Mouse (Mus musculus): ENCODE results near the gene Zfp777. TPM values are rescaled to one million over a fixed set of nuclear protein-coding genes. Genes with fewer than 3 reads are reported as not detected.

The Zfp777 gene
- polyA plus RNA-seq, 1 experiment: 18.9 TPM

GRCm38 (mm10) chr6:48010727-48011126, 38.0 kb downstream of the Zfp777 start:
- TF ChIP-seq CTCF (IDR thresholded peaks at IDR 0.05; ENCODE audit: extremely low read depth, insufficient read depth, low read length) (no peak), POLR2A (IDR thresholded peaks at IDR 0.05; ENCODE audit: extremely low read depth, insufficient read depth, low read length) (no peak)
- no peak overlapping the region for H3K4me3 ChIP-seq (ENCODE audit: insufficient read depth, low read length)
- H3K27ac ChIP-seq (ENCODE audit: insufficient read depth, low read length): no peak overlapping the region
- H3K4me1 ChIP-seq (ENCODE audit: control insufficient read depth, insufficient read depth, low read length): no peaks in the 10 kb centered on the region

DNA sequence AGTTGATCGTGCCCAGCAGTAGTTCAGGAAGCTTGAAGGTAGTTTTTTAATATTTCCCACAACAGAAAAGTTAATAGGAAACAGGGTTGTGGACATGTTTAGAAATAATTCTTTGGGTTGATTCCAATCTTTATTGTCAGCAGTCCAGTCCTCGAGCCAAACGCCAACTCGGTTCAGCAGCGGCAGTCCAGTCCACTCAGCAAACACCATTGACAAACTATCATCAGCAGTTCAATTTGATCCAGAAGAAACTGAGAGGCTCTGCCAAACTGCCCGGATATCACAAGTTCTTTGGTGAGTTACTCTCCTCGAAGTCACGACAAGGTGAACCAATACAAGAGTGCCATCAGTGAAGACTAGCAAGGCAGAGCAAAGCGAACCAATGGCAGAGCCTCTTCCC, 53.0 kb downstream of the Zfp777 start:
- TF ChIP-seq POLR2A (IDR thresholded peaks at IDR 0.05; ENCODE audit: extremely low read depth, insufficient read depth, low read length): no peak
- TF ChIP-seq CTCF (IDR thresholded peaks at IDR 0.05; ENCODE audit: extremely low read depth, insufficient read depth, low read length): no peak
- Histone ChIP-seq H3K27ac (ENCODE audit: insufficient read depth, low read length) (no peak overlapping the region), H3K4me3 (ENCODE audit: insufficient read depth, low read length) (no peak overlapping the region), H3K4me1 (ENCODE audit: control insufficient read depth, insufficient read depth, low read length) (no peaks in the 10 kb centered on the region)

GRCm38 (mm10) chr6:47983936-47984335, 64.8 kb downstream of the Zfp777 start:
- Histone ChIP-seq H3K4me1 (ENCODE audit: control insufficient read depth, insufficient read depth, low read length) (no peaks in the 10 kb centered on the region; the same call in 1 of the 2 replicates), H3K27ac (ENCODE audit: insufficient read depth, low read length) (no peak overlapping the region), H3K4me3 (ENCODE audit: insufficient read depth, low read length) (no peak overlapping the region)
- TF ChIP-seq POLR2A (IDR thresholded peaks at IDR 0.05; ENCODE audit: extremely low read depth, insufficient read depth, low read length) (no peak), CTCF (IDR thresholded peaks at IDR 0.05; ENCODE audit: extremely low read depth, insufficient read depth, low read length) (no peak)

DNA sequence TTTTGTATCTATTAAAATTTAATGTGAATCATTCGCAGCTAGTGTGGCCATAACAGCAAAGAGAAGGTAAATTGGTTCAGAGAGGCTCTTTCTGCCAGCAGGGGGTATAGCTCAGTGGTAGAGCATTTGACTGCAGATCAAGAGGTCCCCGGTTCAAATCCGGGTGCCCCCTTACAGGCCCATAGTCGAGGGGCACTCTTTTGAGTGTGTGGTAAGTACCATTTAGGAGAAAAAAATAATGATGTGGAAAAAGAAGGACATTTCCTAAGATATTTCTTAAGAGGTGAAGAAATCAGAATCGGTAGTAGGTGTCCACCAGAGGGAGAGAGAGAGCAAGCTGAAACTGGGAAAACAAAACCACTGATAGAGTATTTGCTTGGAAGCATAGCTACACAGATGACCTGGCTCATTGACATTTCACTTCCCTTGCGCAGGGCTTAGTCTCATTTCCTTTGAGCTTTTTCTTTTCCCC, 69.8 kb downstream of the Zfp777 start:
- TF ChIP-seq POLR2A (IDR thresholded peaks at IDR 0.05; ENCODE audit: extremely low read depth, insufficient read depth, low read length): no peak
- TF ChIP-seq CTCF (IDR thresholded peaks at IDR 0.05; ENCODE audit: extremely low read depth, insufficient read depth, low read length): no peak
- no peaks in the 10 kb centered on the region for H3K4me1 ChIP-seq (ENCODE audit: control insufficient read depth, insufficient read depth, low read length)

DNA sequence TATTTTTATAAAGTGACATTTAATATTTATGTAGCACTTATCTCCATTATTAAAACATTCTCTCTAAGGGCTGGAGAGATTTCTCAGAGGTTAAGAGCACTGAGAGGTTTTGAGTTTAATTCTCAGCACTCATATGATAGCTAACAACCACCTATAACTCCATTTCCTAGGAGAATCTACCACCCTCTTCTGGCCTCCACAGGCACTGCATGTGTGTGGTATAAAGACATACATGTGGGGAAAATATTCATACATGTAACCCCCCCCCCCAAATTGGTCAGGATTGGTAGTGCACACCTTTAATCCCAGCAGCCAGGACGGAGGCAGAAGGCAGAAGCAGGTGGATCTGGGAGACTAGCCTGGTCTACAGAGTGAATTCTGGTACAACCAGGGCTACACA, 74.1 kb downstream of the Zfp777 start:
- TF ChIP-seq POLR2A (IDR thresholded peaks at IDR 0.05; ENCODE audit: extremely low read depth, insufficient read depth, low read length) (no peak), CTCF (IDR thresholded peaks at IDR 0.05; ENCODE audit: extremely low read depth, insufficient read depth, low read length) (no peak)
- H3K4me3 ChIP-seq (ENCODE audit: insufficient read depth, low read length): no peak overlapping the region
- no peaks in the 10 kb centered on the region for H3K4me1 ChIP-seq (ENCODE audit: control insufficient read depth, insufficient read depth, low read length)
- H3K27ac ChIP-seq (ENCODE audit: insufficient read depth, low read length): no peak overlapping the region

More for the DNA sequence above, 69.8 kb downstream of the Zfp777 start:
- H3K27ac ChIP-seq (ENCODE audit: insufficient read depth, low read length): no peak overlapping the region
- no peak overlapping the region for H3K4me3 ChIP-seq (ENCODE audit: insufficient read depth, low read length)

Other genes starting within 250 kb of the Zfp777 start
- gene Pdia4, start 235.5 kb downstream of the Zfp777 start, polyA plus RNA-seq (2012; rRNA removed): 29.4 and 33.2 TPM in 2 replicates
- 2.0 and 2.3 TPM in 2 replicates for gene Zfp786, start 218.0 kb downstream of the Zfp777 start, polyA plus RNA-seq (2012; rRNA removed)
- gene Zfp398, start 213.2 kb downstream of the Zfp777 start, polyA plus RNA-seq (2012; rRNA removed): 14.2 and 14.6 TPM in 2 replicates
- gene Zfp282, start 171.7 kb downstream of the Zfp777 start, polyA plus RNA-seq (2012; rRNA removed): 10.0 TPM in 2 replicates
- 11.1 and 11.2 TPM in 2 replicates for gene Zfp212, start 128.4 kb downstream of the Zfp777 start, polyA plus RNA-seq (2012; rRNA removed)
- gene Zfp956, start 95.5 kb downstream of the Zfp777 start, polyA plus RNA-seq (2012; rRNA removed): 27.1 and 30.9 TPM in 2 replicates
- 26.3 and 27.0 TPM in 2 replicates for gene Zfp746, start 37.7 kb upstream of the Zfp777 start, polyA plus RNA-seq (2012; rRNA removed)

Data from cortical plate, adult 2 months (tissue).